31 mouse cellular contexts compared by ENCODE assay signal in genomic region chr19:46735241-46735640, GRCm38 (mm10). TPM values are rescaled to one million over a fixed set of nuclear protein-coding genes. Genes with fewer than 3 reads are reported as not detected.
DNase-seq lines count a peak whose midpoint lies in the region; ATAC-seq and TF ChIP-seq lines count a peak whose summit lies in the region.
"Had no signal": no experiment of that assay in that cellular context is flagged by ENCODE, and none has a peak within 500 bp of the region (broad histone marks: within the 10 kb centered on the region; RNA-seq: fewer than 3 reads in every experiment).

No protein-coding gene starts in this region.

- no peak for TF ChIP-seq RAD21 in MEL (IDR thresholded peaks at IDR 0.05; ENCODE audit: low read depth, low read length)

- H3K79me2 ChIP-seq in MEL (ENCODE audit: control insufficient read depth, insufficient read depth, low read length, poor library complexity) = no peaks in the 10 kb centered on the region

- H3K36me3 ChIP-seq in forebrain, embryonic 11.5 days (ENCODE audit: control insufficient read depth, insufficient read depth, low read length) = no peaks in the 10 kb centered on the region
- H3K36me3 ChIP-seq in forebrain, embryonic 10.5 days (replicated peaks) = peaks cover 9% of the 10 kb centered on the region; the same call in 1 of the 2 replicates
- H3K36me3 ChIP-seq in heart, embryonic 13.5 days = peaks cover 32% of the 10 kb centered on the region
- peaks cover 29% of the 10 kb centered on the region for H3K36me3 ChIP-seq in intestine, postnatal 0 days (ENCODE audit: control insufficient read depth, insufficient read depth)
- H3K36me3 ChIP-seq in intestine, embryonic 16.5 days (ENCODE audit: control insufficient read depth, insufficient read depth, low read length) = peaks cover 4% of the 10 kb centered on the region; the same call in 1 of the 2 replicates
- no peaks in the 10 kb centered on the region for H3K36me3 ChIP-seq in MEL (ENCODE audit: control insufficient read depth in 1 of 2, insufficient read depth in 2 of 2, low read length in 2 of 2)
- H3K36me3 ChIP-seq: embryonic facial prominence, embryonic 15.5 days; hindbrain, embryonic 13.5 days; stomach, embryonic 15.5 days had no signal

- no peak overlapping the region for H3K9ac ChIP-seq in forebrain, embryonic 11.5 days (ENCODE audit: low read length)
- H3K9ac ChIP-seq in heart, embryonic 13.5 days = no peak overlapping the region
- no peak overlapping the region for H3K9ac ChIP-seq in intestine, postnatal 0 days (ENCODE audit: low read depth, low read length)
- H3K9ac ChIP-seq in intestine, embryonic 16.5 days (ENCODE audit: low read depth, low read length) = no peak overlapping the region
- H3K9ac ChIP-seq in MEL (ENCODE audit: control insufficient read depth, low read depth, low read length, poor library complexity, severe bottlenecking) = no peak overlapping the region
- H3K9ac ChIP-seq: embryonic facial prominence, embryonic 15.5 days; hindbrain, embryonic 13.5 days; limb, embryonic 15.5 days; liver, embryonic 13.5 days; stomach, embryonic 15.5 days had no signal

- no peak overlapping the region for H3K4me2 ChIP-seq in forebrain, embryonic 11.5 days (ENCODE audit: low read depth, low read length, severe bottlenecking)
- peak overlapping the region; percentile 25 for H3K4me2 ChIP-seq in heart, embryonic 13.5 days
- H3K4me2 ChIP-seq in intestine, postnatal 0 days (replicated peaks; ENCODE audit: low read depth) = no peak overlapping the region
- H3K4me2 ChIP-seq in intestine, embryonic 16.5 days (ENCODE audit: low read depth, low read length) = no peak overlapping the region
- H3K4me2 ChIP-seq: embryonic facial prominence, embryonic 15.5 days; hindbrain, embryonic 13.5 days; limb, embryonic 15.5 days; liver, embryonic 13.5 days; midbrain, embryonic 11.5 days; stomach, embryonic 15.5 days had no signal

- no peak for TF ChIP-seq POLR2A in MEL (IDR thresholded peaks at IDR 0.05; ENCODE audit: control insufficient read depth in 1 of 2, insufficient read depth in 1 of 2, low read depth in 1 of 2, low read length in 2 of 2, poor library complexity in 1 of 2)

- 71% methylated on average over 5 of the region's 5 CpGs for whole genome bisulfite sequencing in forebrain, embryonic 11.5 days
- 72% methylated on average over 5 of the region's 5 CpGs for WGBS in forebrain, embryonic 10.5 days
- 8% methylated on average over 5 of the region's 5 CpGs for WGBS in heart, embryonic 13.5 days
- WGBS in intestine, postnatal 0 days = 45% methylated on average over 5 of the region's 5 CpGs
- 42% methylated on average over 5 of the region's 5 CpGs for WGBS in intestine, embryonic 16.5 days

- DNase-seq in forebrain, embryonic 11.5 days (ENCODE audit: low spot score) = peak; percentile 17
- DNase-seq in forebrain, embryonic 10.5 days (ENCODE audit: extremely low spot score, low spot score) = no peak
- DNase-seq in heart, adult 9 months (ENCODE audit: low spot score in 2 of 2) = no peak
- DNase-seq in MEL (ENCODE audit: low read depth, low spot score) = no peak
- no peak for DNase-seq in layer of hippocampus, adult 2 months (ENCODE audit: low spot score in 2 of 2)
- DNase-seq: adrenal gland, adult 8-10 months; cerebellum, adult 8-10 months; cerebellum, postnatal 25 days; gastrocnemius, postnatal 14 days; kidney, adult 18-20 months; kidney, postnatal 4 days; layer of hippocampus, adult 9-11 months; liver, embryonic 13.5 days; lung, adult 18-20 months; lung, postnatal 36 days; right cerebral cortex, postnatal 25 days; thymus, adult 18-20 months; thymus, postnatal 25 days had no signal

- H3K9me3 ChIP-seq in forebrain, embryonic 11.5 days (ENCODE audit: control insufficient read depth, low read length) = no peaks in the 10 kb centered on the region
- H3K9me3 ChIP-seq in forebrain, embryonic 10.5 days = no peaks in the 10 kb centered on the region
- H3K9me3 ChIP-seq in heart, embryonic 13.5 days = no peaks in the 10 kb centered on the region
- no peaks in the 10 kb centered on the region for H3K9me3 ChIP-seq in intestine, postnatal 0 days (ENCODE audit: control insufficient read depth)
- no peaks in the 10 kb centered on the region for H3K9me3 ChIP-seq in intestine, embryonic 16.5 days (ENCODE audit: control insufficient read depth, low read length)
- H3K9me3 ChIP-seq in MEL (replicated peaks; ENCODE audit: insufficient read depth, low read length) = no peaks in the 10 kb centered on the region
- H3K9me3 ChIP-seq: embryonic facial prominence, embryonic 10.5 days; embryonic facial prominence, embryonic 15.5 days; hindbrain, embryonic 13.5 days; limb, embryonic 10.5 days; limb, embryonic 15.5 days; liver, embryonic 13.5 days; stomach, embryonic 15.5 days had no signal

- H3K4me1 ChIP-seq in forebrain, embryonic 11.5 days (replicated peaks; ENCODE audit: control insufficient read depth, insufficient read depth, low read length) = no peaks in the 10 kb centered on the region
- H3K4me1 ChIP-seq in forebrain, embryonic 10.5 days = no peaks in the 10 kb centered on the region
- H3K4me1 ChIP-seq in heart, embryonic 13.5 days = peaks cover 29% of the 10 kb centered on the region
- H3K4me1 ChIP-seq in intestine, postnatal 0 days (replicated peaks; ENCODE audit: control insufficient read depth, insufficient read depth, low read length) = no peaks in the 10 kb centered on the region
- H3K4me1 ChIP-seq in intestine, embryonic 16.5 days (ENCODE audit: control insufficient read depth, insufficient read depth, low read length) = no peaks in the 10 kb centered on the region
- no peaks in the 10 kb centered on the region for H3K4me1 ChIP-seq in MEL (ENCODE audit: control insufficient read depth in 1 of 2, insufficient read depth in 2 of 2, low read length in 2 of 2)
- H3K4me1 ChIP-seq: embryonic facial prominence, embryonic 10.5 days; embryonic facial prominence, embryonic 15.5 days; hindbrain, embryonic 13.5 days; limb, embryonic 10.5 days; limb, embryonic 15.5 days; stomach, embryonic 15.5 days had no signal

- no peak for TF ChIP-seq CTCF in intestine, postnatal 0 days (IDR thresholded peaks at IDR 0.05; ENCODE audit: low read depth)
- TF ChIP-seq CTCF in MEL (IDR thresholded peaks at IDR 0.05 in 2 of 3, conservative IDR thresholded peaks at IDR 0.05 in 1 of 3; ENCODE audit: control insufficient read depth in 1 of 3, insufficient read depth in 1 of 3, low read depth in 2 of 3, low read length in 3 of 3, poor library complexity in 1 of 3, severe bottlenecking in 1 of 3) = no peak
- TF ChIP-seq CTCF in layer of hippocampus, adult 2 months (conservative IDR thresholded peaks at IDR 0.05) = no peak

- TF ChIP-seq EP300 in MEL (IDR thresholded peaks at IDR 0.05; ENCODE audit: low read depth in 1 of 2, low read length in 2 of 2) = no peak

- no peak overlapping the region for H3K27ac ChIP-seq in forebrain, embryonic 11.5 days (ENCODE audit: low read depth, low read length)
- H3K27ac ChIP-seq in forebrain, embryonic 10.5 days = no peak overlapping the region
- peak overlapping the region; percentile 45; the same call in 1 of the 2 replicates for H3K27ac ChIP-seq in heart, embryonic 13.5 days (replicated peaks)
- no peak overlapping the region for H3K27ac ChIP-seq in intestine, postnatal 0 days (ENCODE audit: low read depth, low read length)
- no peak overlapping the region for H3K27ac ChIP-seq in intestine, embryonic 16.5 days (ENCODE audit: low read length)
- no peak overlapping the region for H3K27ac ChIP-seq in MEL (ENCODE audit: control insufficient read depth, low read depth, low read length)
- H3K27ac ChIP-seq in layer of hippocampus, adult 2 months = no peak overlapping the region
- H3K27ac ChIP-seq: embryonic facial prominence, embryonic 10.5 days; embryonic facial prominence, embryonic 15.5 days; hindbrain, embryonic 13.5 days; limb, embryonic 10.5 days; limb, embryonic 15.5 days; liver, embryonic 13.5 days; stomach, embryonic 15.5 days had no signal

- no peaks in the 10 kb centered on the region for H3K27me3 ChIP-seq in forebrain, embryonic 11.5 days (ENCODE audit: control insufficient read depth, insufficient read depth, low read length)
- no peaks in the 10 kb centered on the region for H3K27me3 ChIP-seq in forebrain, embryonic 10.5 days (ENCODE audit: poor library complexity, severe bottlenecking)
- no peaks in the 10 kb centered on the region for H3K27me3 ChIP-seq in heart, embryonic 13.5 days (replicated peaks)
- no peaks in the 10 kb centered on the region for H3K27me3 ChIP-seq in intestine, postnatal 0 days (replicated peaks; ENCODE audit: control insufficient read depth, insufficient read depth, low read length)
- H3K27me3 ChIP-seq in intestine, embryonic 16.5 days (replicated peaks; ENCODE audit: control insufficient read depth, insufficient read depth, low read length) = no peaks in the 10 kb centered on the region
- H3K27me3 ChIP-seq in MEL (ENCODE audit: control insufficient read depth in 1 of 2, insufficient read depth in 2 of 2, low read length in 2 of 2) = no peaks in the 10 kb centered on the region
- H3K27me3 ChIP-seq: CH12.LX; embryonic facial prominence, embryonic 15.5 days; hindbrain, embryonic 13.5 days; limb, embryonic 15.5 days; liver, embryonic 13.5 days; stomach, embryonic 15.5 days had no signal

- no peak for ATAC-seq in forebrain, embryonic 11.5 days (replicated peaks; ENCODE audit: low FRiP score)
- peak; percentile 54 for ATAC-seq in heart, embryonic 13.5 days (ENCODE audit: extremely low read depth, insufficient number of reproducible peaks, low FRiP score, low TSS enrichment)
- ATAC-seq in intestine, postnatal 0 days = 0 out of 2 replicates have a peak, but pooled peaks have one; percentile 13
- no peak for ATAC-seq in intestine, embryonic 16.5 days
- ATAC-seq: forebrain, embryonic 14.5 days; midbrain, embryonic 16.5 days had no signal

- no peak overlapping the region for H3K4me3 ChIP-seq in forebrain, embryonic 11.5 days (ENCODE audit: low read depth, low read length)
- H3K4me3 ChIP-seq in forebrain, embryonic 10.5 days = no peak overlapping the region
- no peak overlapping the region for H3K4me3 ChIP-seq in heart, embryonic 13.5 days
- no peak overlapping the region for H3K4me3 ChIP-seq in intestine, postnatal 0 days (ENCODE audit: low read depth, low read length)
- no peak overlapping the region for H3K4me3 ChIP-seq in intestine, embryonic 16.5 days (ENCODE audit: low read length)
- H3K4me3 ChIP-seq in MEL (ENCODE audit: control insufficient read depth in 1 of 2, insufficient read depth in 1 of 2, low read depth in 2 of 2, low read length in 2 of 2) = no peak overlapping the region
- no peak overlapping the region for H3K4me3 ChIP-seq in layer of hippocampus, adult 2 months
- H3K4me3 ChIP-seq: embryonic facial prominence, embryonic 10.5 days; embryonic facial prominence, embryonic 15.5 days; hindbrain, embryonic 13.5 days; limb, embryonic 10.5 days; limb, embryonic 15.5 days; liver, embryonic 13.5 days; stomach, embryonic 15.5 days had no signal

RNA-seq across cellular contexts. Expression of gene Cnnm2, which starts 26.2 kb away (rescaled TPM):
- polyA plus RNA-seq in forebrain, embryonic 11.5 days (2014; fragmentation: Nextera tagmentation; extraction: Ambion mirVana) = 3.2 and 3.8 TPM in 2 replicates
- polyA plus RNA-seq in forebrain, embryonic 10.5 days (2016; fragmentation: Nextera tagmentation; extraction: Ambion mirVana) = 1.3 and 1.7 TPM in 2 replicates
- 2.4 and 2.5 TPM in 2 replicates for polyA plus RNA-seq in heart, embryonic 13.5 days (2015; fragmentation: Nextera tagmentation; extraction: Ambion mirVana)
- polyA plus RNA-seq in intestine, postnatal 0 days (2015; fragmentation: Nextera tagmentation; extraction: Ambion mirVana) = 6.5 TPM in 2 replicates
- 1.9 and 2.1 TPM in 2 replicates for polyA plus RNA-seq in intestine, embryonic 16.5 days (2015; fragmentation: Nextera tagmentation; extraction: Ambion mirVana)
- total RNA-seq in MEL (2012; rRNA removed) = 4.0 and 5.7 TPM in 2 replicates
- polyA plus RNA-seq in MEL (2012; ENCODE audit: insufficient read depth in 1 of 2, insufficient read length in 2 of 2, low read depth in 1 of 2, low replicate concordance in 2 of 2, missing spikeins in 1 of 2) = 10 to 100 TPM in 1 of 2 experiments, not detected in 1; 10.7 TPM
- 10 to 100 TPM; 37.9 to 38.8 TPM for total RNA-seq in layer of hippocampus, adult 2 months (2021)

RNA-seq across cellular contexts. Expression of gene As3mt, which starts 28.0 kb away (rescaled TPM):
- polyA plus RNA-seq in forebrain, embryonic 11.5 days (2014; fragmentation: Nextera tagmentation; extraction: Ambion mirVana) = 19.4 and 24.0 TPM in 2 replicates
- polyA plus RNA-seq in forebrain, embryonic 10.5 days (2016; fragmentation: Nextera tagmentation; extraction: Ambion mirVana) = 23.9 and 27.3 TPM in 2 replicates
- polyA plus RNA-seq in heart, embryonic 13.5 days (2015; fragmentation: Nextera tagmentation; extraction: Ambion mirVana) = 49.1 and 52.8 TPM in 2 replicates
- polyA plus RNA-seq in intestine, postnatal 0 days (2015; fragmentation: Nextera tagmentation; extraction: Ambion mirVana) = 46.4 and 49.0 TPM in 2 replicates
- polyA plus RNA-seq in intestine, embryonic 16.5 days (2015; fragmentation: Nextera tagmentation; extraction: Ambion mirVana) = 69.1 and 69.3 TPM in 2 replicates
- 17.0 and 22.8 TPM in 2 replicates for total RNA-seq in MEL (2012; rRNA removed)
- polyA plus RNA-seq in MEL (2012; ENCODE audit: insufficient read depth in 1 of 2, insufficient read length in 2 of 2, low read depth in 1 of 2, low replicate concordance in 2 of 2, missing spikeins in 1 of 2) = 10 to 100 TPM in 1 of 2 experiments, not detected in 1; 52.2 TPM
- total RNA-seq in layer of hippocampus, adult 2 months (2021) = 10 to 100 TPM; 23.1 to 25.2 TPM

RNA-seq across cellular contexts. Expression of gene Borcs7, which starts 45.5 kb away (rescaled TPM):
- 11.3 and 12.6 TPM in 2 replicates for polyA plus RNA-seq in forebrain, embryonic 11.5 days (2014; fragmentation: Nextera tagmentation; extraction: Ambion mirVana)
- 13.7 and 13.9 TPM in 2 replicates for polyA plus RNA-seq in forebrain, embryonic 10.5 days (2016; fragmentation: Nextera tagmentation; extraction: Ambion mirVana)
- polyA plus RNA-seq in heart, embryonic 13.5 days (2015; fragmentation: Nextera tagmentation; extraction: Ambion mirVana) = 17.4 and 17.6 TPM in 2 replicates
- 13.5 and 14.4 TPM in 2 replicates for polyA plus RNA-seq in intestine, postnatal 0 days (2015; fragmentation: Nextera tagmentation; extraction: Ambion mirVana)
- 13.9 and 14.0 TPM in 2 replicates for polyA plus RNA-seq in intestine, embryonic 16.5 days (2015; fragmentation: Nextera tagmentation; extraction: Ambion mirVana)
- 4.1 and 5.1 TPM in 2 replicates for total RNA-seq in MEL (2012; rRNA removed)
- polyA plus RNA-seq in MEL (2012; ENCODE audit: insufficient read depth in 1 of 2, insufficient read length in 2 of 2, low read depth in 1 of 2, low replicate concordance in 2 of 2, missing spikeins in 1 of 2) = 10 to 100 TPM in 1 of 2 experiments, not detected in 1; 11.1 TPM
- 10 to 100 TPM; 22.8 TPM for total RNA-seq in layer of hippocampus, adult 2 months (2021)

Comparison
In these comparisons a context has a peak if more than half of its experiments do, and no peak if none do; other contexts are left out.
1. ATAC-seq: peak in heart, embryonic 13.5 days (single experiment) and intestine, postnatal 0 days (single experiment); none in forebrain, embryonic 11.5 days (single experiment) and intestine, embryonic 16.5 days (single experiment).